Mouse (Mus musculus): ENCODE measurements around the gene Gm3404.
"Not testable (repeated sequence)": the region's sequence is repeated elsewhere in the genome, so short reads cannot be mapped to it uniquely, and the experiment has no call there.

DNA sequence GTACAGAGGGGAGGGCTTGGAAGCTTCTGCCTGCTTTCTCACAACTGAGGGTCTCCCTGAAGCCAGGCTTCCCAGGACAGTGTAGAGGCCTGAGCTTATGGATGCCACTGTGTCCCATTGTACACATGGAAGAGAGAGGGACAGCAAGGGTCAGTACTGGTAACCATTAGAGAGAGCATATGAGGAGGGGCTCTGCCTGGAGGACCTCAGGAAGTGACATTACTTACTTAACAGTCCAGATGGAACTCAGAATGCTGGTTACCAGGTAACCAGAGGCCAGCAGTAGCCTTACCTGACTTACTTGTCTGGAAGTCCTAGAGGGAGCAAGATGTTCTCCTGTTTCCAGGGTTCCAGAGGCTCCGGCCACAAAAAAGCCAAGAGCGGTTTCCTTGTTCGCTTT, at the start of gene Gm3404:
- not testable (repeated sequence) for TF ChIP-seq POLR2A (IDR thresholded peaks at IDR 0.05; ENCODE audit: low read depth, low read length); CTCF (IDR thresholded peaks at IDR 0.05; ENCODE audit: borderline replicate concordance, insufficient read depth, low read length)

Data from embryonic fibroblast, embryonic 13.5 days (primary cell).